Mouse (Mus musculus) hindbrain, postnatal 0 days (tissue): ENCODE measurements around the gene Vangl1. TPM values are rescaled to one million over a fixed set of nuclear protein-coding genes. Genes with fewer than 3 reads are reported as not detected.

Source experiments
- ATAC-seq: fragments of 200-750 bp; cut with Nextera tagmentation; 2 replicates; pipeline ENCODE4 v1.8.0; 2017; ENCODE audit warnings: mild to moderate bottlenecking, moderate TSS enrichment, moderate library complexity
- DNase-seq: peaks from one replicate; pipeline ENCODE4 v3.0.0-alpha.2; 2015; ENCODE audit warnings: low spot score
- H3K27ac ChIP-seq: fragments of 300-500 bp; sonication (generic); 2 replicates; pipeline ENCODE4 v1.5.1; 2014; ENCODE audit warnings: mild to moderate bottlenecking
- H3K27me3 ChIP-seq: fragments of 300-500 bp; sonication (generic); 2 replicates; pipeline ENCODE4 v1.6.1; 2014; ENCODE audit warnings: low read length, mixed read lengths; ENCODE audit not compliant: insufficient read depth
- H3K36me3 ChIP-seq: fragments of 300-500 bp; sonication (generic); 2 replicates; pipeline ENCODE4 v1.6.1; 2014; ENCODE audit warnings: low read length, mixed read lengths; ENCODE audit not compliant: insufficient read depth
- H3K4me1 ChIP-seq: fragments of 300-500 bp; sonication (generic); 2 replicates; pipeline ENCODE4 v1.6.1; 2014; ENCODE audit warnings: antibody characterized with exemption, low read length, mixed read lengths; ENCODE audit not compliant: insufficient read depth
- H3K4me2 ChIP-seq: fragments of 300-500 bp; sonication (generic); 2 replicates; pipeline ENCODE4 v1.6.1; 2014; ENCODE audit warnings: low read depth, mild to moderate bottlenecking, low read length, moderate library complexity, mixed read lengths
- H3K4me3 ChIP-seq: fragments of 300-500 bp; sonication (generic); 2 replicates; pipeline ENCODE4 v1.5.1; 2014; ENCODE audit warnings: low read length
- H3K9ac ChIP-seq: fragments of 300-500 bp; sonication (generic); replicated peaks from 2 replicates; pipeline ENCODE4 v1.6.1; 2014; ENCODE audit warnings: mild to moderate bottlenecking, low read length, moderate library complexity, mixed read lengths
- H3K9me3 ChIP-seq: fragments of 300-500 bp; sonication (generic); 2 replicates; pipeline ENCODE4 v1.6.1; 2016; ENCODE audit warnings: low read length, mixed read lengths
- CTCF ChIP-seq: IDR thresholded peaks from 2 replicates; pipeline ENCODE4 v1.5.1; 2016; ENCODE audit warnings: antibody characterized with exemption, control low read depth, low read depth
- WGBS: fragments of 180-500 bp; shearing (Covaris S2); extraction: QIAGEN DNeasy Blood & Tissue Kit; methylation state at CpG from one replicate; pipeline ENCODE4 v1.1.7; 2014; 5-methylcytosine and 5-hydroxymethylcytosine counted together
- polyA plus RNA-seq: library from polyadenylated mRNA; unstranded; fragments of >200 nt; fragmentation: Nextera tagmentation; extraction: Ambion mirVana; gene quantifications from 2 replicates; pipeline ENCODE4 v1.2.1, GENCODE M21; 2015
- total RNA-seq: library from RNA; depleted of rRNA; stranded (reverse); fragments of >200 nt; gene quantifications from 2 replicates; pipeline ENCODE4 v1.2.3, GENCODE M21; 2014

The Vangl1 gene
- total and polyA plus RNA-seq, 2 experiments from 2014 or later: 7.5 to 13.5 TPM

DNA sequence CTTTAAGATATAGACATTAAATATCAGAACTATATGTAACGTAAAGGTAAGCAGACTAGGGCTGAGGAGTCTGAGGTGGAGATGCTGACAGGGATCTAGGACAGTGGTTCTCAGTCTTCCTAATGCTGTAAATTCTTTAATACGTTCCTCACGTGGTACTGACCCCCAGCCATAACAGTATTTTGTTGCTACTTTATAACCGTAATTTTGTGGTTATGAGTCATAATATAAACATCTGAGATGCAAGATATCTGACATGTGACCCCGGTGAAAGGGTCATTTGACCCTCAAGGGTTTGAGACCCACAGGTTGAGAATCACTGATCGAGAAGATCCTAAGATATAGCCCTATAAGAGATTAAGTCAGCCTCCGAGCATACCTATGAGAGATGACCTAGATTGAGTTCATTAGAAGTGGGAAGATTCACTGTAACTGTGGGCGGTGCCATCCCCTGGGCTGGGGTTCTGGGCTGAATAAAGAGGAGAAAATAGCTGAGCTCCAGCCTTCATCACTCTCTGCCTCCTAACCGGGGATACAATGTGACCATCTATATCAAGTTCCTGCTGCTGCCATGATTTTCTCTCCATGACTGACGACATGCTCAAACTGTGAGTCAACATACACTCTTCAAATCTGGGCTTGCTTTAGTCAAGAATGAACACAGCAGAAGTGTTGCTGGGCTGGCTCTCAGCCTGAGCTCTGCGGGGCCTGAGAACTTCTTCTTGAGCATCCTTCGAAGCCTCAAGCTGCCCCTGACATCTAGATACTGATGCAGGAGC is 26.5 kb downstream of the Vangl1 start:
- no peaks in the 10 kb centered on the region for H3K27me3 ChIP-seq
- ATAC-seq (no peak), DNase-seq (no peak)
- 96% methylated on average over 12 of the region's 12 CpGs for WGBS
- H3K4me1 ChIP-seq: no peaks in the 10 kb centered on the region
- H3K4me2 ChIP-seq: no peak overlapping the region
- H3K36me3 ChIP-seq: 0 out of 2 replicates have a peak, but pooled peaks cover 4% of the 10 kb centered on the region
- H3K27ac ChIP-seq: no peak overlapping the region
- no peak for TF ChIP-seq CTCF
- H3K4me3 ChIP-seq: no peak overlapping the region
- H3K9me3 ChIP-seq: no peaks in the 10 kb centered on the region
- no peak overlapping the region for H3K9ac ChIP-seq

DNA sequence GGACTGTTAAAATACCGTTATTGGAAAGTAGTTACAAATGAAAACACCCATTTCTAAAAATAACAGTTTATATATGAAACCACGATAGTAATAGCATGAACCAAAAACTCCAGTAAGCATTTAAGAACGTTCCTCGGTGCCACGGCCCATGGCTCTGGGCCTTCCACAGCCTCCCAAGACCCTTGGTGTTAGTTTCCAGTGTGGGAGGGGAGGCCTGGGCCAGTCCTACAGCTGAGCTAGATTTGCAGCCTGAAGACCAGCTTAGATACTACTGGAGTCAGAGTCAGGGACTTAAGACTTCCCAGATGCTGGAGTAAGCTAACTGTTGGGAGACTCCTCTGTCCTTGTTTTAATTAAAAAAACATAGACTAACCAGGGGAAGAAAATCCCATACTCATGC is 28.4 kb downstream of the Vangl1 start:
- TF ChIP-seq CTCF: no peak
- Histone ChIP-seq H3K27me3 (no peaks in the 10 kb centered on the region), H3K4me1 (no peaks in the 10 kb centered on the region), H3K4me2 (no peak overlapping the region), H3K9me3 (no peaks in the 10 kb centered on the region), H3K9ac (no peak overlapping the region), H3K27ac (no peak overlapping the region), H3K36me3 (no peaks in the 10 kb centered on the region), H3K4me3 (no peak overlapping the region)
- WGBS: 83% methylated on average over 5 of the region's 5 CpGs
- ATAC-seq: no peak
- no peak for DNase-seq

DNA sequence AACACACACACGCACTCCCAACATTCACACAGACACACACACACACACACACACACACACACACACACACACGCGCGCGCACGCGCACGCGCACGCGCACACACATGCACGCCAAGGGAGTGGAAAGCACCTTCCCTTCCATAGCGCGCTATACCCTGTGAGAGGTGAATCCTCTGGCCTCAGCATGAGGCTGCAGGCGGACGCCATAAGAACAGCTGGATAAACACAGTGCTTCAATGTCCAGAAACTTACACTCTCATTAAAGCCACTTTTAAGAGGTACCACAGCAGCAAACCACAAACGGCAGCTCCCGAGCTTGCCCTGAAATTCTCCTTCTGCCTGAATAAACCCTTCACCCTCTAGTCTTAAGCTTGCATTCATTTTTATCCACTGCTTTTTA is 28.8 kb downstream of the Vangl1 start:
- no peaks in the 10 kb centered on the region for H3K9me3 ChIP-seq
- TF ChIP-seq CTCF: no peak
- DNase-seq (no peak), ATAC-seq (no peak)
- H3K27ac ChIP-seq: no peak overlapping the region
- no peak overlapping the region for H3K4me2 ChIP-seq
- no peak overlapping the region for H3K4me3 ChIP-seq
- H3K27me3 ChIP-seq: no peaks in the 10 kb centered on the region
- no peaks in the 10 kb centered on the region for H3K36me3 ChIP-seq
- no peak overlapping the region for H3K9ac ChIP-seq
- 82% methylated on average over 18 of the region's 18 CpGs for WGBS
- H3K4me1 ChIP-seq: no peaks in the 10 kb centered on the region

DNA sequence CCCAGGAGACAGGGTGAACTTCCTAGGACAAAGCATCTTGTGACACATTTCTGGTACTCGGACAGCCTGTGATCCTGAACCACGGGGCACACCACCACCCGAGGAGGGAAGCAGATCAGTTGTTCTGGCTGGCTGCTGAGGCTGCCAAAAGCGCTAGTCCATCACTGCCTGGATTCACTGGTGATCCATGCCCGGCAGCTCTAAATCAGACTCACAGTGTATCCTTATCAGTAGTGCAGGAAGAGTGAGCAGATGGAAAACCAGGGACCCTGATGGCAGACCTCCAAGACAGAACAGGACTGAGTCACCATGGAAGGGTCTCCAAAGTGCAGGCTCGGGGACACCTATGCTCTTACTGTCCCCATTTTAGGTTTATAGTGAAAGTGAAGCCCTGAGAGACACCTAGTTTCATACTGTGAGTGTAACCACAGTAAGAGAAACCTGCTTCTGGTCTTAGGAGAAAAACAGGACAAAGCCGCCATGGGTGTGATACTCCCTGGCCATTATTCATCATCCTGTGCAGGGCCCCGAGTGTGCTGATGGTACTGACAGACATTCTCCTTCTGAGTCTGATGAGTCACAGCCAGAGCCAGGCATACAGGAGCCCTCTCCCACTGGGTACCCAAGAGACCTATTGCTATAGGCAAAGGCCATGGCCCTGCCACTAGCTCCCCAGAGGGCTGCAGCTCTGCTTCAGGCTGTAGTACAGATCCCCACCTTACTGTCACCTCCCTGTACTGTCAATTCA is 30.2 kb downstream of the Vangl1 start:
- no peaks in the 10 kb centered on the region for H3K36me3 ChIP-seq
- H3K4me2 ChIP-seq: no peak overlapping the region
- H3K9ac ChIP-seq: no peak overlapping the region
- 63% methylated on average over 8 of the region's 8 CpGs for WGBS
- H3K4me3 ChIP-seq: no peak overlapping the region
- H3K4me1 ChIP-seq: peaks cover 11% of the 10 kb centered on the region; the same call in 1 of the 2 replicates
- ATAC-seq: no peak
- H3K27ac ChIP-seq: no peak overlapping the region
- H3K9me3 ChIP-seq: no peaks in the 10 kb centered on the region
- no peaks in the 10 kb centered on the region for H3K27me3 ChIP-seq
- no peak for DNase-seq
- TF ChIP-seq CTCF: no peak

DNA sequence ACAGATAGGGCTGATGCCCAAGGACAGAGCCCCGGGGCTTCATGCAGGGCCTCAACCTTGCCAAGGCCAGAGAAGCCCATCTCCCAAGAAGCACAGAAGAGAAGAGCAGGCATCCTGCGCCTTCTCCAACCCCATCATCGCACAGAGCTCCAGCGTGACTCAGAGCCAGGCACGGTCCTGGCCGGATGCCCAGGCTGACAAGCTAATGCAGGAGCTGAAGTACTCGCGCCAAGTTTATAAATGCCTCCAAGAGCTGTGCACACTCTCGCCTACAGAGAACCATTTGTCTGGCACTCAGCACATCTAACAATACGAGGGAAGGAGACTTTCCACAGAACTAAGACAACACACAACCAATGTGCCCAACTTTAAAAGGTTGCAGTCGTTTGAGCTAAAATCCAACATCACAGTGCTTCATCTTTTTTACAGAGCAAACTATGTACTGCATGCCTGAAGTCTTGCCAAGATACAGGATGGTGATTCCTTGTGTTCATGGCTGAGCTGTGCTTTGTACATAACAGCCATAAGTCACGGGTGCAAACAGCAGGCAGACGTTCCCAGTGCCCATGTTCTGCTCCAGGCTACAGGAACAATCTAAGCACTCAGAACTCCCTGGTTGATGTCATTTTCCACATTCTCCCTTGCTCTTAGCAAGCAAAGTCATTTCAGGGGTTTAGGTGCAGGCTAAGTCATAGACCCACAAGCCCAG is 35.1 kb downstream of the Vangl1 start:
- H3K4me2 ChIP-seq: no peak overlapping the region
- H3K27ac ChIP-seq: peak overlapping the region; percentile 64
- TF ChIP-seq CTCF: no peak
- H3K36me3 ChIP-seq: no peaks in the 10 kb centered on the region
- no peak overlapping the region for H3K4me3 ChIP-seq
- H3K4me1 ChIP-seq: peaks cover 27% of the 10 kb centered on the region
- no peaks in the 10 kb centered on the region for H3K27me3 ChIP-seq
- H3K9me3 ChIP-seq: no peaks in the 10 kb centered on the region
- no peak overlapping the region for H3K9ac ChIP-seq
- peak; percentile 92 for ATAC-seq
- 29% methylated on average over 13 of the region's 13 CpGs for WGBS
- DNase-seq: peak; percentile 96

DNA sequence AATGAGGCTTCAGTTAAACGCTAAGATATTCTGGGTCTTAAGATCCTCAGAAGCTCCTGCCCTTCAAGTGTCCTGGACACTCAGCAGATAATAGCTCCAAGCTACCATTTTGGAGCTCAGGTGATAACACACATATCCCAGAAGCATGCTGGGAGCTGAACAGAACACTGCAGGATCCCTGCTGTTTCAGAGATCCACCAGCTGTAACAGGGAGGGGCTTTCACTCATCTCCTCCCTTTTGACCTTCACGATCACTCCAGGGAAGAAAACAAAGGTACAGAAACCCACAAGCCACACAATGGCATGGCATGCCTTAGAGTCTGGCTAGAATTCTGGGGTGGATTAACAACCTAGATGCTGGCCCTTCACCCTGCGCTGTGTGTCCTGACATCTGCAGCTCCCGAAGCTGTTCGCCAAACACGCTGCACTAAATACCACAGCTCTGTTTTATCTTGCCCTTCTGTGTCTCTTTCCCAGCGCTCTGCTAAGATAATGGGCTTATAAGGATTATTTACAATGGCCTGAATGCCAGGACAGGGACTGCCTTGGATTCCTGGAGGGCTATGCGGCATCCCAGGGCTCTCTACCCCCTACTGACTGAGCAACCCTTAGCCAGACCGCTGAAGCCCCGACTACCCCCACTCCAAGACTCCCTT is 36.8 kb downstream of the Vangl1 start:
- WGBS: 18% methylated on average over 10 of the region's 10 CpGs
- H3K27me3 ChIP-seq: no peaks in the 10 kb centered on the region
- TF ChIP-seq CTCF: no peak
- no peaks in the 10 kb centered on the region for H3K9me3 ChIP-seq
- DNase-seq (no peak), ATAC-seq (no peak)
- no peaks in the 10 kb centered on the region for H3K36me3 ChIP-seq
- no peak overlapping the region; the same call in 1 of the 2 replicates for H3K27ac ChIP-seq
- H3K4me2 ChIP-seq: no peak overlapping the region
- H3K4me1 ChIP-seq: peaks cover 27% of the 10 kb centered on the region
- H3K9ac ChIP-seq: no peak overlapping the region
- H3K4me3 ChIP-seq: no peak overlapping the region
